Mouse (Mus musculus) limb, embryonic 10.5 days (tissue): ENCODE data around the gene Olfr1228. TPM values are rescaled to one million over a fixed set of nuclear protein-coding genes. Genes with fewer than 3 reads are reported as not detected.

ENCODE experiments used
- DNase-seq: peaks from one replicate; pipeline ENCODE4 v3.0.0-alpha.2; 2017; ENCODE audit warnings: low spot score
- H3K27ac ChIP-seq: fragments of 300-500 bp; sonication (generic); 2 replicates; pipeline ENCODE4 v1.5.1; 2016; ENCODE audit warnings: mild to moderate bottlenecking
- H3K27me3 ChIP-seq: fragments of 300-500 bp; sonication (generic); 2 replicates; pipeline ENCODE4 v1.6.1; 2016; ENCODE audit warnings: low read depth, mild to moderate bottlenecking; ENCODE audit not compliant: poor library complexity, severe bottlenecking
- H3K36me3 ChIP-seq: fragments of 300-500 bp; sonication (generic); 2 replicates; pipeline ENCODE4 v1.6.1; 2016; ENCODE audit warnings: mild to moderate bottlenecking, moderate library complexity
- H3K4me1 ChIP-seq: fragments of 300-500 bp; sonication (generic); 2 replicates; pipeline ENCODE4 v1.6.1; 2016
- H3K4me3 ChIP-seq: fragments of 300-500 bp; sonication (generic); 2 replicates; pipeline ENCODE4 v1.5.1; 2016; ENCODE audit warnings: mild to moderate bottlenecking, moderate library complexity
- H3K9me3 ChIP-seq: fragments of 300-500 bp; sonication (generic); replicated peaks from 2 replicates; pipeline ENCODE4 v1.6.1; 2016; ENCODE audit warnings: mild to moderate bottlenecking
- WGBS: fragments of 180-500 bp; shearing (Covaris S2); methylation state at CpG from one replicate; pipeline ENCODE4 v1.1.7; 2016; 5-methylcytosine and 5-hydroxymethylcytosine counted together
- polyA plus RNA-seq: library from polyadenylated mRNA; unstranded; fragments of >200 nt; fragmentation: Nextera tagmentation; extraction: Ambion mirVana; gene quantifications from 2 replicates; pipeline ENCODE4 v1.2.1, GENCODE M21; 2016

The Olfr1228 gene
- not detected in 2 replicates for polyA plus RNA-seq

DNA sequence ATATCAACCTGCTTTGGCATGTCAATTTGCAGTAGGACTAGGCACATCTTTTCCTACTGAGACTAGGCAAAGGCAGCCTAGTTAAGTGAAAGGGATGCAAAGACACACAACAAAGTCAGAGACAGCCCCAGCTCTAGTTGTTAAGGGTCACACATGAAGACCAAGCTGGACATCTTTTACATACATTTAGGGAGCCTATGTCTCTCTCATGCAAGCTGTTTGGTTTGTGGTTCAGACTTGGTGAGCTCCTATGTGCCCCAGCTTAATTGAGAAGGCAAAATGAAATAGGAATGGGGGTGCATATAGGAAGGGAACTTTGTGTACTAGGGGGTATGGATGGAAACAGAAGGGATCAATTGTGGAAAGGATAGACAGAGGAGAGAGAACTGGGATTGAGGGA is at the start of gene Olfr1228:
TSS of gene Olfr1228 (minus strand) at position 101 of the 400 bp plus-strand sequence.
- Histone ChIP-seq H3K27ac (no peak within 1 kb of the TSS), H3K36me3 (no peaks in the 10 kb centered on the region), H3K27me3 (no peaks in the 10 kb centered on the region), H3K9me3 (no peaks in the 10 kb centered on the region), H3K4me1 (no peaks in the 10 kb centered on the region), H3K4me3 (no peak within 1 kb of the TSS)
- no peak for DNase-seq

GRCm38 (mm10) chr2:89297168-89297567 is 43.3 kb upstream of the Olfr1228 start, which contains the start of gene Olfr1230:
Gene Olfr1230 (minus strand): TSS chr2:89297268.
- Histone ChIP-seq H3K36me3 (no peaks in the 10 kb centered on the region), H3K9me3 (no peaks in the 10 kb centered on the region), H3K4me3 (no peak within 1 kb of the TSS), H3K27ac (no peak within 1 kb of the TSS), H3K27me3 (no peaks in the 10 kb centered on the region), H3K4me1 (no peaks in the 10 kb centered on the region)
- 94% methylated on average over 1 of the region's 1 CpGs for WGBS
- no peak for DNase-seq

DNA sequence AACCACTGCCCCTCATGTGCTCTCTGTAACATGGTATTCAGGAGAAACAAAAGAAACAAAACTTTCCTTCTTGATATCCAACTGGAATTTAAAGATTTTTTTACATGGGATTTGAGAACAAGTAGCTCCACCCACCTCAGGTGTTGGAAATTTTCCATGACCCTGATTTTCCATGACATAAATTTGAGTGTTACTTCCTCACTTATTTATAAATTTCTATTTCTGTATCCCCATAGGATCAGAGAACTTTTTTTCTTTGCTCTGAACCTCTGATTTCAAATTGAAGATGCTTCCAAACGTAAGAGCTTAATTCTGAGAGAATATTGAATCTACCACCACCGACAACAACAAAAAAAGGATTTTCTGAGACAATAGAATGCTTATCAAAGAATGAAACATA is 34.1 kb upstream of the Olfr1228 start, which contains the start of gene Olfr1229:
TSS of gene Olfr1229 (minus strand) at position 101 of the 400 bp plus-strand sequence.
- no peak for DNase-seq
- Histone ChIP-seq H3K36me3 (no peaks in the 10 kb centered on the region), H3K27ac (no peak within 1 kb of the TSS), H3K27me3 (no peaks in the 10 kb centered on the region), H3K4me1 (no peaks in the 10 kb centered on the region), H3K9me3 (no peaks in the 10 kb centered on the region), H3K4me3 (no peak within 1 kb of the TSS)
- 89% methylated on average over 2 of the region's 2 CpGs for WGBS

GRCm38 (mm10) chr2:89199948-89200347 is 53.9 kb downstream of the Olfr1228 start, which contains the start of gene Olfr1226:
Gene Olfr1226 (minus strand): TSS chr2:89200048.
- no peak within 1 kb of the TSS for H3K4me3 ChIP-seq
- no peak for DNase-seq
- H3K9me3 ChIP-seq = no peaks in the 10 kb centered on the region
- H3K36me3 ChIP-seq = no peaks in the 10 kb centered on the region
- H3K4me1 ChIP-seq = no peaks in the 10 kb centered on the region
- 69% methylated on average over 2 of the region's 2 CpGs for WGBS
- H3K27ac ChIP-seq = no peak within 1 kb of the TSS
- no peaks in the 10 kb centered on the region for H3K27me3 ChIP-seq

Other genes starting within 250 kb of the Olfr1228 start
- gene Olfr1215, start 247.1 kb downstream of the Olfr1228 start, polyA plus RNA-seq = not detected in 2 replicates
- not detected in 2 replicates for gene Olfr1216, start 235.7 kb downstream of the Olfr1228 start, polyA plus RNA-seq
- not detected in 2 replicates for gene Olfr1217, start 222.0 kb downstream of the Olfr1228 start, polyA plus RNA-seq
- gene Olfr1218, start 192.9 kb downstream of the Olfr1228 start, polyA plus RNA-seq = not detected in 2 replicates
- not detected in 2 replicates for gene Olfr1219, start 170.5 kb downstream of the Olfr1228 start, polyA plus RNA-seq
- not detected in 2 replicates for gene Olfr1220, start 147.2 kb downstream of the Olfr1228 start, polyA plus RNA-seq
- not detected in 2 replicates for gene Olfr1221, start 136.8 kb downstream of the Olfr1228 start, polyA plus RNA-seq
- gene Olfr1222, start 121.0 kb downstream of the Olfr1228 start, polyA plus RNA-seq = not detected in 2 replicates
- not detected in 2 replicates for gene Olfr1223, start 102.5 kb downstream of the Olfr1228 start, polyA plus RNA-seq
- gene Olfr1224-ps1, start 90.0 kb downstream of the Olfr1228 start, polyA plus RNA-seq = not detected in 2 replicates
- not detected in 2 replicates for gene Olfr1225, start 79.4 kb downstream of the Olfr1228 start, polyA plus RNA-seq
- not detected in 2 replicates for gene Olfr1226, start 54.0 kb downstream of the Olfr1228 start, polyA plus RNA-seq
- not detected in 2 replicates for gene Olfr1229, start 34.0 kb upstream of the Olfr1228 start, polyA plus RNA-seq
- gene Olfr1230, start 43.2 kb upstream of the Olfr1228 start, polyA plus RNA-seq = not detected in 2 replicates
- gene Olfr1231, start 53.0 kb upstream of the Olfr1228 start, polyA plus RNA-seq = not detected in 2 replicates
- gene Olfr1232, start 75.6 kb upstream of the Olfr1228 start, polyA plus RNA-seq = not detected in 2 replicates
- not detected in 2 replicates for gene Olfr1233, start 88.3 kb upstream of the Olfr1228 start, polyA plus RNA-seq
- not detected in 2 replicates for gene Olfr1234, start 110.8 kb upstream of the Olfr1228 start, polyA plus RNA-seq
- gene Olfr1238, start 155.6 kb upstream of the Olfr1228 start, polyA plus RNA-seq = not detected in 2 replicates
- gene Olfr1239, start 166.3 kb upstream of the Olfr1228 start, polyA plus RNA-seq = not detected in 2 replicates
- not detected in 2 replicates for gene Olfr1240, start 188.9 kb upstream of the Olfr1228 start, polyA plus RNA-seq
- not detected in 2 replicates for gene Olfr1241, start 233.1 kb upstream of the Olfr1228 start, polyA plus RNA-seq
- not detected in 2 replicates for gene Olfr1242, start 244.3 kb upstream of the Olfr1228 start, polyA plus RNA-seq